Mouse (Mus musculus) forebrain, embryonic 12.5 days (tissue): Measurements from ENCODE around the gene Cryzl2. TPM values are rescaled to one million over a fixed set of nuclear protein-coding genes. Genes with fewer than 3 reads are reported as not detected.

Experiments used
- ATAC-seq: fragments of 200-750 bp; cut with Nextera tagmentation; 2 replicates; pipeline ENCODE4 v1.8.0; 2017; ENCODE audit warnings: moderate TSS enrichment; ENCODE audit not compliant: low FRiP score
- H3K27ac ChIP-seq: fragments of 300-500 bp; sonication (generic); 2 replicates; pipeline ENCODE4 v1.5.1; 2016; ENCODE audit warnings: mild to moderate bottlenecking
- H3K27me3 ChIP-seq: fragments of 300-500 bp; sonication (generic); 2 replicates; pipeline ENCODE4 v1.6.1; 2016; ENCODE audit warnings: mild to moderate bottlenecking
- H3K36me3 ChIP-seq: fragments of 300-500 bp; sonication (generic); replicated peaks from 2 replicates; pipeline ENCODE4 v1.6.1; 2016; ENCODE audit warnings: mild to moderate bottlenecking
- H3K4me1 ChIP-seq: fragments of 300-500 bp; sonication (generic); 2 replicates; pipeline ENCODE4 v1.6.1; 2016
- H3K4me2 ChIP-seq: fragments of 300-500 bp; sonication (generic); 2 replicates; pipeline ENCODE4 v1.6.1; 2016; ENCODE audit warnings: mild to moderate bottlenecking, moderate library complexity
- H3K4me3 ChIP-seq: fragments of 300-500 bp; sonication (generic); replicated peaks from 2 replicates; pipeline ENCODE4 v1.5.1; 2016; ENCODE audit warnings: mild to moderate bottlenecking
- H3K9ac ChIP-seq: fragments of 300-500 bp; sonication (generic); 2 replicates; pipeline ENCODE4 v1.6.1; 2016; ENCODE audit warnings: mild to moderate bottlenecking
- H3K9me3 ChIP-seq: fragments of 300-500 bp; sonication (generic); 2 replicates; pipeline ENCODE4 v1.6.1; 2016
- WGBS: fragments of 180-500 bp; shearing (Covaris S2); methylation state at CpG from one replicate; pipeline ENCODE4 v1.1.7; 2016; 5-methylcytosine and 5-hydroxymethylcytosine counted together
- polyA plus RNA-seq: library from polyadenylated mRNA; unstranded; fragments of >200 nt; fragmentation: Nextera tagmentation; extraction: Ambion mirVana; gene quantifications from 2 replicates; pipeline ENCODE4 v1.2.1, GENCODE M21; 2016

Cryzl2 gene
- polyA plus RNA-seq, 1 experiment from 2014 or later: 6.7 TPM

DNA sequence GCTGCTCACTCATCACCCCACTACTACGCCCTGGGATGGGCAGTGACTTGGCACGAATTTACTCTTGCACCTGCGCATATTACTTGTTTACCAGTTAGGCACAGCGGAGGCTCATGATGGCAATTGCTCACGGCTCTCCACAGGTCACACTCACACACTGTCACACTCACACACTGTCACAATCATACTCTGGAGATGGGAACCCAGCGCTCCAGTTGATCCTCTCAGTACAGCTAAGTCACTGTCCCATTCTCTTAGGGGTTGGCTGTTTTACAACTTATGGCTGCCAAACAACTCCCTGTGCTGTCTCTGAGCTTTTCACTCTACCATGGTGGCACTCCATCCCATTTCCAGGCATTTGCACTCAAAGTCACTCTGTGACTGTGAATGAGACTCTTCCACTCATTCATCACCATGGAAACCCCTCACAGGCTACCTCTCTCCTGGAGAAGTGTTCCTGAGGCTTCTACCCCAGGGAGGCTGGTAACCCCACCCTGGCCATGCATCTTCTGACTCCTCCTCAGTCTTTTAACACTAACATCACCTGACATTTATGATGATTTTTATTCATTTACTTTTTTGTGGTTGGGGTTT lies 43.1 kb downstream of the Cryzl2 start:
- Histone ChIP-seq H3K9me3 (no peaks in the 10 kb centered on the region), H3K36me3 (no peaks in the 10 kb centered on the region), H3K27me3 (no peaks in the 10 kb centered on the region), H3K27ac (no peak overlapping the region), H3K9ac (no peak overlapping the region), H3K4me3 (no peak overlapping the region), H3K4me2 (no peak overlapping the region), H3K4me1 (no peaks in the 10 kb centered on the region)
- 91% methylated on average over 6 of the region's 6 CpGs for WGBS
- no peak for ATAC-seq

DNA sequence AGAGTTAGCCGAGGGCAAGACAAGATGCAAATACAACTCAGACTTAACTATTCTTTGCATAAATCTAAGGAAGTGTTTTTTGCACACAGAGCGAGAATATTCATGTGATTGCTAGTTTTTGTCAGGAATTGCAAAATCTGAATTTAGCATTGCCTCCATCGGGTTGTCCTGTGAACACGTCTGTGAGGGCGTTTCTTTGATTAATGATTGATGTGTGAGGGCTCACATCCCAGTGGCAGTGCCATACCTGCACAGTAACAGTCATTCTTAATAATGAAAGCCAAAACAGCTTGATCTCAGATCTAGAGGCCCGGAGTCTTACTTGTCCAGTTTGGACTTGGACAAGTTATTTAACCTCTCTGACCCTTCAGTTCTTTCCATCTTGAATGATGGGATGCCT lies 44.7 kb downstream of the Cryzl2 start:
- Histone ChIP-seq H3K36me3 (no peaks in the 10 kb centered on the region), H3K27ac (no peak overlapping the region), H3K9ac (no peak overlapping the region), H3K4me1 (0 out of 2 replicates have a peak, but pooled peaks cover 3% of the 10 kb centered on the region), H3K27me3 (no peaks in the 10 kb centered on the region), H3K4me3 (no peak overlapping the region), H3K4me2 (no peak overlapping the region), H3K9me3 (no peaks in the 10 kb centered on the region)
- no peak for ATAC-seq
- 88% methylated on average over 6 of the region's 6 CpGs for WGBS

DNA sequence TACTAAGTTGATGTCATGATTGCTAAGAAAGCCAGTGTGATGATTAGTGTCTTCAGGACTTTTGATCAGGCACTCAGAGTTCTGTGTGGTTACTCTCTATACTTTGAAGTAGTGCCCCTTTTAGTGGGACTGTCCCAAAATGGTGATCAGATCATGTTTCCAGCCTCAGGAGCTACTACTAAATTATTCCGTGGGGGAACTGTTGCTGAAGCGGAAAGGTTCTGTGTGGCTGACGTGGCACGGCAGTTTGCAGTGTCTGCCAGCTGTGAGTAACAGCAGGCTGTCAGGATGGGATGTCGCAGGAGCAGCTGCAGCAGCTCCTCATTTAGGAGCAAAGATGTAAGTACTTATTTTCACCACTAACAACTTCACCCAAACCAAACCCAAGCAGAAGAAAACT lies 48.1 kb downstream of the Cryzl2 start, which contains the start of gene Sec16b:
TSS of gene Sec16b (plus strand) at position 207 of the 400 bp plus-strand sequence.
- H3K36me3 ChIP-seq: no peaks in the 10 kb centered on the region
- no peak within 1 kb of the TSS for H3K4me3 ChIP-seq
- no peak within 1 kb of the TSS for H3K4me2 ChIP-seq
- peaks cover 7% of the 10 kb centered on the region; the same call in 1 of the 2 replicates for H3K4me1 ChIP-seq
- no peak within 1 kb of the TSS for H3K27ac ChIP-seq
- ATAC-seq: no peak
- H3K27me3 ChIP-seq: no peaks in the 10 kb centered on the region
- H3K9me3 ChIP-seq: no peaks in the 10 kb centered on the region
- 49% methylated on average over 5 of the region's 5 CpGs for WGBS
- H3K9ac ChIP-seq: no peak within 1 kb of the TSS

DNA sequence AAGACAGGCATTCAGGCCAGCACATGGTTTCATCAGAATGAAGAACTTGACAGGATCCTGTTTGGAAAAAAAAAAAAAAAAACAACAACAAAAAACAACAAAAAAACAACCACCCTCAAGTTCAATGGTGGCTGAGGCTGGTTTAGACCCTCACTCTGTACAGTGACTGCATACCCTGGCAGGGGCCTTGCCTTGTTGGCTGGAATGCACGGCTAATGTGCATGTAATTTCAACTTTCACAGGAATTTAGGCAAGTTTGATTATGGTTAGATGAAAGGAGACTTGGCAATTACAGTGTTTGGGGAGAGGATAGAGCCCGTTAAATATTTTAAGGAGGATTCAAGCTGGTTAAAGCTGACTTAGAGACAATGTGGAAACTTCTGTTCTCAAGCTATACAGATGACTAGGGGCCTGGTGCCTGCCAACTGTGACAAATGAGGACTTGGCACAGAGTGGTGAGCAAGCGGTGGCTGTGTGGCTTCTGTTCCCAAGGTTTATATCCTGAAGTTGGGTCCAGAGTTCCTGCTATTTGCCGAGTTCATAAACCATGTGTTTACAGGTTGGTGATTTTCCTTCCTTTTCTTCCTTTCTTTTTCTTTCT lies 48.7 kb downstream of the Cryzl2 start:
- WGBS: 60% methylated on average over 4 of the region's 4 CpGs
- Histone ChIP-seq H3K9me3 (no peaks in the 10 kb centered on the region), H3K27me3 (no peaks in the 10 kb centered on the region), H3K9ac (no peak overlapping the region), H3K4me1 (peaks cover 7% of the 10 kb centered on the region; the same call in 1 of the 2 replicates), H3K27ac (no peak overlapping the region), H3K4me2 (no peak overlapping the region), H3K36me3 (no peaks in the 10 kb centered on the region), H3K4me3 (no peak overlapping the region)
- ATAC-seq: no peak

DNA sequence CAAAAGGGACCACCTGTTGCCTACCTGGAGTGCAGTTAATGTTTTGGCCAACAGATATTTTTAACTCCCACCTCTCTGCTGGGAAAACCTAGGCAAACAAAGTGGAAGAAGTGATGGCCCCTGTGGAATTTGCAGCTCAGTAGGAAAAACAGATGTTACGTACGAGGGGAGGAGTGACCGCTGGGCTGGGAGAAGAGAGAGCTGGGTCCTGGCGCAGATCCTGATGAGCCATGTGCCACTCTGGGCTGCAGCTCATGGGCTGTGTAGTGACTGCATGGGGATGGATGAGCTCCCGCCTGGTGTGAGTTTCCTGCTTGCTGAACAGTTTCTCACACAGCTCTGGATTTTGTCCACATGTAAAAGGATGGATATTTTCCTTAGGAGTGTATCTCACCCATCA lies 49.4 kb downstream of the Cryzl2 start:
- Histone ChIP-seq H3K9me3 (no peaks in the 10 kb centered on the region), H3K4me1 (peaks cover 7% of the 10 kb centered on the region; the same call in 1 of the 2 replicates), H3K9ac (no peak overlapping the region), H3K36me3 (no peaks in the 10 kb centered on the region), H3K4me2 (no peak overlapping the region), H3K27ac (no peak overlapping the region), H3K27me3 (no peaks in the 10 kb centered on the region), H3K4me3 (no peak overlapping the region)
- ATAC-seq: no peak
- 71% methylated on average over 5 of the region's 5 CpGs for WGBS

DNA sequence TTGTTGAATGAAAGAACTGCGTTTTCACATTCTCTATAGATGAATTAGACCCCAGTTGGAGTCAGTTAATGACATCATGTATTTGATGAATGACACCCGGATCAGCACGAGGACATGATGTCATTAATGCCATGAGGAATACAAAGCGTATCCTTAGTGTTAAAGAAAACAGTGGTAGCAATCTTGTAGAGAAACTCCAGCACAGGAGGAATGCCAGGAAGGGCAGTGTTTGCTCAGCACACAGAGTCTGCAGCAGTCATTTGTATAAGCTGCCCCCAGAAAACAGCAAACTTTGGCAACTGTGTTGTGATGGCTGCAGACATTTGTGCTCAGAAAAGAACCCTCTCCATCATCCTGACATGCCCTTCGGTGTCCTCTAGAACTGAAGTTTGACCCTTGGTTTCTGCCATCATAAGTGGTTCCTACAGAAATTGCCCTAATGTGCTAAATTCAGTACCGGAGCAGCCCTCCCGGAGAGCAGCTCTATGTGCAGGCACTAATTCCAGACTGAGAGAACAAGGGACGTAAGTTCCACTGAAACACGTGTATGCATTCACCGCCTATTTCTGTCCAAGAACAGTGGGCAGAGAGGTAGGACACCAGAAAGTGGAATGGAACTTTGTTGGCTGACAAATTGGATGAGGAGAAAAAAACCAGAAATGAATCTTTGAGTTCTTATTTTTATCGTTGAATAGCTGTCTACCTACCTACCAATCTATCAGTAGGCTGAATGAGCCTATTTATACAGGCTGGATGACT lies 54.5 kb downstream of the Cryzl2 start:
- no peaks in the 10 kb centered on the region for H3K36me3 ChIP-seq
- H3K27ac ChIP-seq: no peak overlapping the region
- no peaks in the 10 kb centered on the region for H3K27me3 ChIP-seq
- H3K9ac ChIP-seq: no peak overlapping the region
- H3K4me2 ChIP-seq: no peak overlapping the region
- H3K4me3 ChIP-seq: no peak overlapping the region
- ATAC-seq: no peak
- H3K9me3 ChIP-seq: no peaks in the 10 kb centered on the region
- WGBS: 70% methylated on average over 11 of the region's 11 CpGs
- H3K4me1 ChIP-seq: peaks cover 5% of the 10 kb centered on the region; the same call in 1 of the 2 replicates

DNA sequence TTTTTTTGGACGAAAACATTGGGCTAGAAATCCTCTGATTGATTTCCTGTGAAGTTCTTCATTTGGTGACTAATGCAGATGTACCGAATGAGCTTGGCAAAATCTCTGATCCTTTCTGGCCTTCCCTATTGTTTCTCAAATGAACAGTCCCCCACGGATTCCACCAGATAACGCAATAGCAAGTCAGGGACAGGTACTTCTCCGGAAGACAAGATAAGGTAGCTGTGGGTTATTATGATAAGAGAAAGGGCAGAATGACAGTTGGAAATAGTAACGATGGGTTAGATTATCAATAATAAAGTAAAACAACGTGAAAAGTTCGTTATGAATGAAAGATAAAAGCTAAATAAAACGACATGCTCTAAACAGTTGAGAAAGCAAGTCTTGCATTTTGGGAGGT lies 55.2 kb downstream of the Cryzl2 start:
- Histone ChIP-seq H3K36me3 (no peaks in the 10 kb centered on the region), H3K4me2 (no peak overlapping the region), H3K4me1 (peaks cover 8% of the 10 kb centered on the region; the same call in 1 of the 2 replicates), H3K4me3 (no peak overlapping the region), H3K27me3 (no peaks in the 10 kb centered on the region), H3K9me3 (no peaks in the 10 kb centered on the region), H3K27ac (no peak overlapping the region), H3K9ac (no peak overlapping the region)
- WGBS: 80% methylated on average over 9 of the region's 9 CpGs
- ATAC-seq: no peak

DNA sequence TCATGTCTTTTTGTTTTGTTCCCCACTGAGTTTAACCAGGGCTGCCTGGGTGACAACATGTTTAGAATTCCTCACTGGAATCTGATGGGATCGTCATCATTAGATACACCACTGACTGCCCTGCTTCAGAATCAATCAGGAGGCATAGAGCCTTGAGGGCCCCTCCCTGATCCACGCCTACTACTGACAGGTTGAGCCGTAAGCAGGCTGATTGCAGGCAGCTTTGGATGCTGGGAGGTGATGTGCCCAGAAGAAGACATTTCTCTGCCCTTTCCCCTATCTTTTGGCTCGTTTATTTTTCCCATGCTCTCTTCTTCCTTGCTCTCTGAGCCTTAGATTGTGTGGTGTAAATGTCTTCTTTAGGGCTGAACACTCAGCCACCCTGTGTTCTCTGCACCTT lies 55.9 kb downstream of the Cryzl2 start:
- no peaks in the 10 kb centered on the region for H3K27me3 ChIP-seq
- no peak overlapping the region for H3K4me3 ChIP-seq
- H3K36me3 ChIP-seq: no peaks in the 10 kb centered on the region
- H3K4me2 ChIP-seq: no peak overlapping the region
- no peaks in the 10 kb centered on the region for H3K9me3 ChIP-seq
- 77% methylated on average over 4 of the region's 4 CpGs for whole genome bisulfite sequencing
- H3K4me1 ChIP-seq: peaks cover 8% of the 10 kb centered on the region; the same call in 1 of the 2 replicates
- H3K9ac ChIP-seq: no peak overlapping the region
- no peak for ATAC-seq
- no peak overlapping the region for H3K27ac ChIP-seq

DNA sequence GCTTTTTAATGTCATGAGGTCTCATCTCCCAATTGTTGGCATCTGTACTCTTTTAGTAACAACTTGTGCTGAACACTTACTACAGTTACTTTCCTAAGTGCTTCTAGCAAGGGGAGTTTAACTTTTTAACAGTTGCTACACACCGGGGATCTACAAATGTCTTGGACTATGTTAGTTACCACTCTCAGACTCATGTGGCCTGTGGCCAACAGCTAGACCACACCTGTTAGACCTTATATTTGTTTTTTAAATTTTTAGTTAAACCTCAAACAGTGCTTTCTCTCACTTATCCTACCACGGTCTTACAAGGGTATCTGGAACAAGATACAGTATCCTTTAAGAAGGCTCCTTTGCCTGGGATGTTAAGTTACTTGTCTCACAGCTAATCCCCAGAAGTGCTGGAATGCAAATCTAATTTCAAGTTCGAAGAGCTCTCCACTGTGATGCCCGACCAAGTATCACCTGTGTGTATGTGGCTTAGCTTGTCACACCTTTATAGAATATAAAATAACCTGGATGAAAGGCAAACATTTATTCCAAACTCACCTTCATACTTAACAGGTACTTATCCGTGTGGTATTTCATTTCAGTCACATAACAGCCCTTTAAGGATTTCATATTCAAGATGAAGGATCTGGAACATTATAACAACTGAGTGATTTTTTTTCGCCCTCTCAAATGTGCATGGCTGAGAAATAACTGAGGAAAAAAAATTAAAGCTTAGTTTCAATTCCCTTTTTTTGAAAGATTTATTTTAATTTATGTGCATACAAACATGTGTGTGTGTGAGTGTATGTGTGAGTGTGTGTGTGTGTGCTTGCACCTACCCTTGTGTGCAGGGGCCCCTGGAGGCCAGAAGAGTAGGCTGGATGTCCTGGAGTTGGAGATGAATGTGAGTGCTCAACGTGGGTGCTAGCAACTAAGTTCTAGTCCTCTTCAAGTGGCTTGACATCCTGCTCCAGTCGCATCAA lies 58.7 kb downstream of the Cryzl2 start:
- no peaks in the 10 kb centered on the region for H3K27me3 ChIP-seq
- no peak overlapping the region for H3K4me2 ChIP-seq
- no peaks in the 10 kb centered on the region for H3K36me3 ChIP-seq
- H3K4me3 ChIP-seq: no peak overlapping the region
- H3K9ac ChIP-seq: no peak overlapping the region
- no peaks in the 10 kb centered on the region for H3K9me3 ChIP-seq
- WGBS: 84% methylated on average over 8 of the region's 8 CpGs
- H3K4me1 ChIP-seq: 0 out of 2 replicates have a peak, but pooled peaks cover 5% of the 10 kb centered on the region
- no peak for ATAC-seq
- H3K27ac ChIP-seq: no peak overlapping the region

DNA sequence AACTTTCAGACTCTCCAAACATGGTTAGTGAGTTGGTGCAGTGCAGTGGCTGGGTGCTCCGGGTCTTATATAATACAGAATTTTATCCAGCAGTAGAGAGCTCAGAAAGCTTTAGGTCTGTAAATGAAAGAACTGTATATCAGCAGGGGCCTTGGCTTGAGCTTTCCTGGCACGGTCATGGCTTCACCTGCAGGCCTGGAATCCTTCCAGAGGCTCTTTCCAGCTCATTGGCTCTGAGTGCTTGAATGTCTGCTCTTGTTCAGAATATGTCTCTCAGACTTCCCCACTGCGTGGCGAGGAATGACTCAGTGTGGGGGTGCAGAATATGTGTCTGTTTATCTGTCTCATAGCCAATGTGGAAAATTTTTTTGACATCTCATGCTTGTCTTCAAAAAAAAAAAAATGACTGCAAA lies 59.7 kb downstream of the Cryzl2 start:
- Histone ChIP-seq H3K4me1 (0 out of 2 replicates have a peak, but pooled peaks cover 5% of the 10 kb centered on the region), H3K27ac (no peak overlapping the region), H3K27me3 (no peaks in the 10 kb centered on the region), H3K4me2 (no peak overlapping the region), H3K4me3 (no peak overlapping the region), H3K9me3 (no peaks in the 10 kb centered on the region), H3K36me3 (no peaks in the 10 kb centered on the region), H3K9ac (no peak overlapping the region)
- peak; percentile 41; the same call in 1 of the 2 replicates for ATAC-seq
- 69% methylated on average over 4 of the region's 4 CpGs for WGBS

DNA sequence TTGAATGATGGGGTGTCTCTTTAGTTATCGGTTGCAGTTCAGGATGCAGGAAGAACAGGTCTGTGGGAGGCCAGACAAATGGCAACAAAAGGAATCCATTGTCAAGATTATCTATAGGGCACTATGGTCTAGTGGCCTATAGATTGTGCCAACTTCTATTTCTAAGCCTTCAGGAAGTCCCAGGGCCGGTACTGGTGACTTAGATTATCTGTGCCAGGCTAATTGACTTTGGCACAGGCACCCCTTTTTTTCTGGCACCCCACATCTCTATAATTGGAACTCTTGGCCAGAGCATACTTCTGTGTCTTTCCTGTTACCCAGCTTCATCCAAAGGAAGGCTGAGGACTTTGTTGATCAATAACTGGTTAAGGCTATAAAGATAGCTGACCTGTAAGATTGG lies 61.0 kb downstream of the Cryzl2 start:
- Histone ChIP-seq H3K4me2 (no peak overlapping the region), H3K9ac (no peak overlapping the region), H3K4me3 (no peak overlapping the region), H3K27ac (no peak overlapping the region), H3K4me1 (0 out of 2 replicates have a peak, but pooled peaks cover 5% of the 10 kb centered on the region), H3K36me3 (no peaks in the 10 kb centered on the region), H3K9me3 (no peaks in the 10 kb centered on the region), H3K27me3 (no peaks in the 10 kb centered on the region)
- 85% methylated on average over 2 of the region's 2 CpGs for WGBS
- no peak for ATAC-seq

DNA sequence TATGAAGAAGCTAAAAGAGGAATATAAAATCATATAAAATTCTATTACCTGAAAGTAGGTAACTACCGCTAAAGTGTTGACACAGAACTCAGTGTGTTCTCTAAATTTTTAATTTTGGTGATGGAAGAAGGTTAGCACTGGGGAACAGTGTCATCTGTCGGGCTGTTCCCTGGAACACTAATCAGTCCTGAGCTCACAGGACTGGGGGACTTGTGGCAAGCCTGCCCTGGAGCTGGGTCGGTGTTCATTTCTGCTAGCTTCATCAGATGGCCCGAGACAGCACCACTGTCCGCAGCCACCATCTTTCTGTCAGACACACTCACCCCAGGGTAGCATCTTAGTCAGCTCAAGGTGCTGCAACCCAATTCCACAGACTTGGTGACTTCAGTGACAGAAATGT lies 63.9 kb downstream of the Cryzl2 start:
- no peaks in the 10 kb centered on the region for H3K27me3 ChIP-seq
- H3K9me3 ChIP-seq: no peaks in the 10 kb centered on the region
- H3K27ac ChIP-seq: no peak overlapping the region
- 0 out of 2 replicates have a peak, but pooled peaks cover 5% of the 10 kb centered on the region for H3K4me1 ChIP-seq
- no peaks in the 10 kb centered on the region for H3K36me3 ChIP-seq
- no peak overlapping the region for H3K9ac ChIP-seq
- 92% methylated on average over 5 of the region's 5 CpGs for WGBS
- no peak overlapping the region for H3K4me2 ChIP-seq
- no peak overlapping the region for H3K4me3 ChIP-seq
- no peak for ATAC-seq
